Mouse (Mus musculus) spleen, adult 2 months (tissue): Measurements from ENCODE around the gene Anapc2.

Experiments used
- CTCF ChIP-seq: fragments of 200-500 bp; IDR thresholded peaks from 2 replicates; pipeline ENCODE4 v1.5.1; 2011; ENCODE audit warnings: mild to moderate bottlenecking, inconsistent platforms; ENCODE audit not compliant: insufficient read depth, insufficient read length, insufficient replicate concordance; ENCODE audit errors: extremely low read depth
- POLR2A ChIP-seq: fragments of 200-500 bp; IDR thresholded peaks from 2 replicates; pipeline ENCODE4 v1.6.1; 2011; ENCODE audit warnings: low read depth, low read length, inconsistent platforms

GRCm38 (mm10) chr2:25226864-25227263 lies 45.4 kb upstream of the Anapc2 start:
- TF ChIP-seq CTCF (no peak), POLR2A (no peak)
